Mouse (Mus musculus): Measurements from ENCODE around the gene Gbgt1.
"Not testable (repeated sequence)": the region's sequence is repeated elsewhere in the genome, so short reads cannot be mapped to it uniquely, and the experiment has no call there.

Gbgt1 gene

DNA sequence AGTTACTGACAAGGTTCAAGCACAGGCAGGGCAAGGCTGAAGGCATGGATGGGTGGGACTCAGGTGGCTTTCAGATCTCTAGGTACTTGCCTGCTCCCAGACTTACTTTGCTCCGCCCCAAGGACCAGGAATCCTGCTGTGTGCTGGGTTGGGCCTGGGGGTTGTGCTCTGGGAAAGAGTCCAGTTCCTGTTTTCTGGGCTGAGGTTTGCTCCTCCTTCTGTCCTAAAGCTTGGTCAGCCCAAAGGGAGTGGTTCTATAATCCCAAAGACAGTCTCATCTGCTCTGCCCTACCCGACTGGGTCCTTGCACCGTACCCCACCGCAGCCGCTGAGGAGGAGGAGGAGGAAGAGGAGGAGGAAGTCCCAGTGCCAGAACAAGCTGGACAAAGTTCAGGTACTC is at the start of gene Gbgt1:
TSS of gene Gbgt1 (plus strand) at position 221 of the 400 bp plus-strand sequence.
- peak in 1 of 2 experiments; percentile 32 for DNase-seq

DNA sequence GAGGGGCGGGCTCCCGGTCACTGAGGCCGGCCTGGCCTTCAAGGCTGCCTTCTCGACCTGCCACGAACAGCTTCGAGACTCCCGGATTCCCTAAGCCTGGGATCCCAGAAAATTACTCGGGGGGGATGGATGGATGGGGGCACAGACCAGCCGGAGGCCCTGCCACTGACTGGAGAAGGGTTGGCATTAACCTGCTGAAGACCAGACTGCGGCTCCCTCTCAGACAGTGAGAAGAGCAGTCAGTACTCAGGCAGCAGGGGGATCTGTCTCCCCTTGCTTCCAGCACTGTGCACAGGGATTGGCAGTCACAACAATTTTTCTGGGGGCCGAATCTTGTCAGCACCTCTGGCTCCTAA is 49.4 kb upstream of the Gbgt1 start:
- no peak for DNase-seq

DNA sequence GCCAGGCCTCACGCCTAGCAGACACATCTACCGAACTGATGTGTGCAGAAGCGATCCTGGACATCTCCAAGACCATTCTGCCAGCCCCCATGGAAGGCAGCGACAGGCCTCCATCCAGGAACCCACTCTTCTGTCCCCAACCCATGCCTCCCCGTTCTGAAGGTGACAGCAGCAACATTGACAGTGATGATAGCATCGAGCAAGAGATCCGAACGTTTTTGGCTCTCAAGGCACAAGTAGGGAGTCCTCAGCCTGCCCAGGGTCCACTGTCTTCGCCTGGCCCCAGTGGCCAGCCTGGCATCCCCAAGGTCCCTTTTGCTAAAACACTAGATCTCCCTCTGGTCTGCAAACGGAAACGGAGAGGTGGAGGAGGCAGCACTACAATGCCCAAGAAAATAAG is 45.0 kb upstream of the Gbgt1 start:
- no peak for DNase-seq

DNA sequence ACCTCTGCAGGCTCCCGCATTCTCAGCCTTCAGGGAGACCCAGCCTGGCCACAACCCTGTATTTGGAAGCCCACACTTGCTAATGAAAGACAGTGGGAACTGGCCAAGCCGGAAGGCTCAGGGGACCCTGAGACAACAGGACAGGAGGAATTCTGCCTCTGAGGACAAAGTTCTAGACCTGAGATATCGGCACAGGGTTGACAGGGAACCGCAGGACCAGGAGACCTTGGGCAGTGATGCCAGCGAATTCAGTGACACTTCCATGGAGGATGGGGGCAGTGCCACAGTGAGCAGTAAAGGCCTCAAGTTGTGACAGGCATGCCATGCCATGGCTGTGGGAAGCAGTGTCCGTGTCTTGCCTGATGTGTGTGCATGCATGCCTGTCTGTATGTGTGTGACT is 43.2 kb upstream of the Gbgt1 start:
- DNase-seq = no peak

GRCm38 (mm10) chr2:28456616-28457015 is 40.1 kb upstream of the Gbgt1 start:
- no peak for DNase-seq

- DNase-seq = peak; percentile 62 to 72
Measured at GRCm38 (mm10) chr2:28463919-28464318, 32.8 kb upstream of the Gbgt1 start.

- no peak for DNase-seq
Measured at GRCm38 (mm10) chr2:28464919-28465318, 31.8 kb upstream of the Gbgt1 start.

- peak; percentile 79 to 84 for DNase-seq
Measured at GRCm38 (mm10) chr2:28465836-28466518, 30.7 kb upstream of the Gbgt1 start, which contains the start of gene 1700007K13Rik. 1700007K13Rik (minus strand) TSS chr2:28466332.

DNA sequence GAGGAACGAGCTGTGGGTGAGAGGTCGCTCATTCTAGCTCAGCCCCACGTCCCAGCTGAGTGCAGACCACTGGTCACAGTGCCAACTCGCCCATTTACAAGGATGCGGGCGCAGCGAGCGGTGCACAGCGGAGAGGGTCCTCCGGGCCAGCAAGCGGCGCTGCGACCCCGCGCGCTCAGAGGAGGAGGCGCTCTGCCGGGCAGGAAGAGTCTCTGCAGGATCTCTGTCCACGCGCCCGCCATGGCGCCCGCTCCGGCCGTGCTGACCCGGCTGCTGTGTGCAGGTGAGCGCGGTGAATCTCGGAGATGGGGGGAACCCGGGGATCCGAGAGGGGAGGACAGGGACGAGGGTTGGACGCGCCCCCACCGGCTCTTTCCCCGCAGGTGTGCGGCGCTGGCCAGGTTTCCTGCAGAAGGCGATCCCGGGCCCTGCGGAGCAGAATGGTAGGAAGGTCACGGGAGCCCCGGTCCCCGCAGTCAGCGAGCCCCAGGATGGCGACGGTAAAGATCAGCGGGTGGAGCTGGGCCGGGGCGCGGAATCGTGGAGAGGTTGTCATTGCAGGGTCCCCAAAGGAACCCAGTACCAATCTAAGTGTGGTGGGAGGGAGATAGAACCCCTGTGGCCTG is 28.7 kb upstream of the Gbgt1 start, which contains the start of gene Mrps2:
TSS of gene Mrps2 (plus strand) at position 207 of the 626 bp plus-strand sequence.
- DNase-seq = peak; percentile 79 to 86

- DNase-seq = no peak
Measured at GRCm38 (mm10) chr2:28468486-28469225, 28.0 kb upstream of the Gbgt1 start.

DNA sequence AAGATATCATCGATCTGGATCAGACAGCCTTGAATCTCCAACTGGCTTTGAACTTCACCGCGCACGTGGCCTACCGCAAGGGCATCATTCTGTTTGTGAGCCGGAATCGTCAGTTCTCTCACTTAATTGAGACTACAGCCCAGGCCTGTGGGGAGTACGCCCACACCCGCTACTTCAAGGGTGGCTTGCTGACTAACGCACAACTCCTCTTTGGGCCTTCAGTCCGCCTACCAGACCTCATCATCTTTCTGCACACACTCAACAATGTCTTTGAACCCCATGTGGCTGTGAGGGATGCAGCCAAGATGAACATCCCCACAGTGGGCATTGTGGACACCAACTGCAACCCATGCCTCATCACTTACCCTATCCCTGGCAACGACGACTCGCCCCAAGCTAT is 27.2 kb upstream of the Gbgt1 start:
- no peak for DNase-seq

GRCm38 (mm10) chr2:28470591-28470990 is 26.1 kb upstream of the Gbgt1 start:
- DNase-seq = no peak

DNA sequence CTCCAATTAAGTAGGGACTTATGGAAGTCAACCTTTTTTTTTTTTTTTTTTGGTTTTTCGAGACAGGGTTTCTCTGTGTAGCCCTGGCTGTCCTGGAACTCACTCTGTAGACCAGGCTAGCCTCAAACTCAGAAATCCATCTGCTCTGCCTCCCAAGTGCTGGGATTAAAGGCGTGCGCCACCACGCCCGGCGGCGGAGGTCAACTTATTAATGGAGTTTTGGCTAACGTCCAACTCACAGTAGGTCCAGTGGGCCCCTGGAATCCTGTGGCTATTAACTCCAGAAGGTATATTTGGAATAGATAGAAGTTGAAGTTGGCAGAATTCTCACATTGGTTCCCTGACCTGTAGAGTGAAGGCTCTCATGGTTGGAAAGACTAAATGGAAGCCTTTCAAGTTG is 24.7 kb upstream of the Gbgt1 start:
- not testable (repeated sequence) for DNase-seq

- not testable (repeated sequence) for DNase-seq
Measured at GRCm38 (mm10) chr2:28477993-28478392, 18.7 kb upstream of the Gbgt1 start.

GRCm38 (mm10) chr2:28479208-28480204 is 17.2 kb upstream of the Gbgt1 start:
- DNase-seq = no peak

DNA sequence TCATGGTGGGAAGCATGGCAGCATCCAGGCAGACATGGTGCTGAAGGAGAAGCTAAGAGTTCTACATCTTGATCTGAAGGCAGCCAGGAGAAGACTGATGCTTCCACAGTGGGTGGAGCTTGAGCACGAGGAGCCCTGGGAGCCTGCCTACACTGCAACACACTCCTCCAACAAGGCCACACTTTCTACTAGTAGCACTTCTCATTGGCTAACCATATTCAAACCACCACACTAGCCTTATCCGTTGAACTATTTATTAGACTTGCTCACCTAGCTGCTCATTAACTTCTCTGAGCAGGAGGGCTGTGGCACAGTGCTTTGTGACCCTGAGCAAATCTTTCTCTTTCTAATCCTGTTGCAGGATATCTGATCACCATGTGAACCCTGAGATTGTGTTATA is 12.8 kb upstream of the Gbgt1 start:
- peak in 1 of 2 experiments; percentile 1 for DNase-seq

DNA sequence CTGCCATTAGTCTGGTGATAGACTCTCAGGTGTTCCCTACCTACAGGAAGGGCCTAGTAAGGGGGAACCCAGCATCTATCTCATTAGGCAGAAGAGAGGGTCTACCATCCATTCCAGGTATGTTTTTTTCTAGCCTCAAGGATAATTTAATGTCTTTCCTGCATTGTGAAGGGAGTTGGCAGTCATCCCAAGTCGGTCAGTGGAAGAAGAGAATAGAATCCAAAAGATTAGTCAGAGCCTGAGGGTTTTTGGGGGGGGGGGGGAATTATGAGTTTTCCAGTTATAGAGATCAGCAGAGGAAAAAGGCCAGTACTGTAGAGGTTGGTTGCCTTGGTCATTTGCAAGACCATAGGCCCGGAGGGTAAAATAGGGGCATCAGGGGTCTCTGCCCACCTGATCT is 2.2 kb upstream of the Gbgt1 start:
- no peak for DNase-seq

DNA sequence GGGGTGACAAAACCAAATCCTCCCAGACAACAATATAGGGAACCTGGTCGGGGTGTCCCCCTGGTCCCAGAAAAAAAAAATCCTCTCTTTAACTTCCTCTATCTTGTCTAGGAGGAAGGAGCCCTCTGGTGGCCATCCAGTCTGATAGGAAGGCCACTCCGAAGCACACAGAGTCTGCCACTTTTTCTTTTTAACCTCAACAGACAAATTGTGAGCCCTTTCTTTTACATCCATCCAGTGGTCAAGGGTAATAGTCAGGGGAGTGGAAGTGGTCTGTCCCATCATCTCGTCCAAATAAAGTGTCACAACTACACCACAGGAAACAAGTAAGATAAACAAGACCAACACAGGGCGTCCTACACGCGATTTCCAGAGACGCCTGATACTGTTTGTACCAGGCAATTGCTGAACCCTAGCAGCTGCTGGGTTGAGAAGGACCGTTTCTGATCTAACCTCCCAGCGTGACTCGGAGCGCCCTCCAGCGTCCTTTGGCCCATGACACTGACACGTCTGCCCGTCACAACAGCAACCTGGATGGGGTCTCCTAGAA is 1.4 kb upstream of the Gbgt1 start:
- DNase-seq = peak; percentile 27 to 58

GRCm38 (mm10) chr2:28495801-28496595 is 693 bp upstream of the Gbgt1 start:
- DNase-seq = peak in 1 of 2 experiments; percentile 2

DNA sequence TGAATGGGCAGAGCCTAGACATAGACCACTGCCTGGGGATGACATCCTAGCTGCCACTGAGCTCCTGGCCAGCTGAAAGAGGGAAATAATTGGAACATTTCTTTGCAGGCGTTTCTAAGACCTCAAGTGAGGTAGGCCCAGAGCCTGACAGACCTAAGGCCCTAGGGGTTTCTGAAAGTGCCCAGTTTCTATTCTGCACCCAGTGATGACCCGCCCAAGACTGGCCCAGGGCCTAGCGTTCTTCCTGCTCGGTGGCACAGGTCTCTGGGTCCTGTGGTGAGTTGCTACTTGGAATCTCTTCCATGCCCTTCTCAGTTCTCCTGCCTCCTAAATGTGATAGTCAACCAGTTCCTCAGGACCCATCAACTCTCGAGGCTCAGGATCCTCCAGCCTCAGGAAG is 870 bp downstream of the Gbgt1 start:
- peak in 1 of 2 experiments; percentile 3 for DNase-seq

DNA sequence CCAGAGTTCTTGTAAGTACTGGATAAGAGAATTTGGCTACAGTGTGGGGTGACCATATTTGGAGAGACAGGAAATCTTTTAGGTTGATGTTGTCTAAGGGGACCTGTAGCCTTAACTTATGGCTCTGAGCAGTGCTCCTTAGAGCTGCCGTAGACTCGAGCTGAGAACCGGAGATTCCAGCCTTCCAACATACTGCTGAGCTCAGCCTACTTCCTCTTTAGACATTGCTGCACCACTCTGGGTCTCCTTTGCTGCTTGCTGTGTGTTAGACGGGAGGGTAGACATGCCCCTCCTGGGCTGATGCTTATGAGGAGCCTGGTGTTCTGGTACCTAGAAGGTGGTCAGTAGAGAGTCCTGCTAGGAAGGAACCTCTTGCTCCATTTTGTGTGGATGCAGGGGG is 1.7 kb downstream of the Gbgt1 start:
- DNase-seq = peak in 1 of 2 experiments; percentile 3

All from lung, adult 18-20 months (tissue).